Mouse (Mus musculus) midbrain, embryonic 10.5 days (tissue): Measurements from ENCODE around the gene Rptor. TPM values are rescaled to one million over a fixed set of nuclear protein-coding genes. Genes with fewer than 3 reads are reported as not detected.

ENCODE experiments used
- DNase-seq: peaks from one replicate; pipeline ENCODE4 v3.0.0-alpha.2; 2017; ENCODE audit warnings: low spot score
- H3K27ac ChIP-seq: fragments of 300-500 bp; sonication (generic); replicated peaks from 2 replicates; pipeline ENCODE4 v1.5.1; 2016; ENCODE audit warnings: mild to moderate bottlenecking
- H3K27me3 ChIP-seq: fragments of 300-500 bp; sonication (generic); 2 replicates; pipeline ENCODE4 v1.6.1; 2016; ENCODE audit warnings: low read depth, mild to moderate bottlenecking; ENCODE audit not compliant: poor library complexity, severe bottlenecking
- H3K36me3 ChIP-seq: fragments of 300-500 bp; sonication (generic); 2 replicates; pipeline ENCODE4 v1.6.1; 2016; ENCODE audit warnings: mild to moderate bottlenecking, moderate library complexity
- H3K4me1 ChIP-seq: fragments of 300-500 bp; sonication (generic); 2 replicates; pipeline ENCODE4 v1.6.1; 2016
- H3K4me3 ChIP-seq: fragments of 300-500 bp; sonication (generic); 2 replicates; pipeline ENCODE4 v1.5.1; 2016; ENCODE audit warnings: mild to moderate bottlenecking, moderate library complexity
- H3K9me3 ChIP-seq: fragments of 300-500 bp; sonication (generic); replicated peaks from 2 replicates; pipeline ENCODE4 v1.6.1; 2016; ENCODE audit warnings: mild to moderate bottlenecking
- WGBS: fragments of 180-500 bp; shearing (Covaris S2); methylation state at CpG from one replicate; pipeline ENCODE4 v1.1.7; 2016; 5-methylcytosine and 5-hydroxymethylcytosine counted together
- polyA plus RNA-seq: library from polyadenylated mRNA; unstranded; fragments of >200 nt; fragmentation: Nextera tagmentation; extraction: Ambion mirVana; gene quantifications from 2 replicates; pipeline ENCODE4 v1.2.1, GENCODE M21; 2016

Rptor gene
- polyA plus RNA-seq, 1 experiment from 2014 or later, result 11.0 TPM

DNA sequence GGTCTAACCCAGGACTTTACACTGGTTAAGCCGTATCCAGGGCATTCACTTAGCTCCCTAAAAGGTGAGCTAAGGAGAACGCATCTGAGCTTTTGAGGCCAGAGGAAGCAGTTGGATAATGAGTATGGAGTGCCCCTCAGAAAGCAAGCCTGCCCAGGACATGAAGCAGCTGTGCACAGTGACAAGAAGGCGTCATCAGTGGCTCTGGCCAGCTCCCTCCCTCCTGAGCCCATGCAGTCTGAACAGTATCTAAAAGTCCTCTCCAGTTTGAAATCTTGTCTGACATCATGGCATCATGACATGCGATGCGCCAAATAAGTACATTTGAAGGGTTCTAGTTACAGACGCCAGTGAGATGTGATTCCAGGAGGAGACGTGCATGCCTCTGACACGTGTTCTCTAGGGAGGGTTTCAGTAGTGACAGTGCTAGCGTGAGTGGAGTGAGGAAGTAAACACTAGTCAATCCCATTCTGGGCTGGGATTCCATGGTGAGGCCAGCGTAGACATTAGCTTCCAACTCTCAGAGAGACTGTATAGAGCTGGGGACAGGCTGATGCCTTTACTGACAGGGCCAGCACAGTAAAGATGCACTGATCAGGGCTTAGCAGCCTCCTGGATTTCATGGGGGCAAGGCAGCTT is 202.5 kb downstream of the Rptor start:
- no peaks in the 10 kb centered on the region for H3K9me3 ChIP-seq
- WGBS, result 93% methylated on average over 10 of the region's 10 CpGs
- no peak for DNase-seq
- no peak overlapping the region for H3K27ac ChIP-seq
- peaks cover 18% of the 10 kb centered on the region for H3K4me1 ChIP-seq
- H3K27me3 ChIP-seq, result no peaks in the 10 kb centered on the region
- H3K4me3 ChIP-seq, result no peak overlapping the region
- peaks cover 47% of the 10 kb centered on the region for H3K36me3 ChIP-seq

DNA sequence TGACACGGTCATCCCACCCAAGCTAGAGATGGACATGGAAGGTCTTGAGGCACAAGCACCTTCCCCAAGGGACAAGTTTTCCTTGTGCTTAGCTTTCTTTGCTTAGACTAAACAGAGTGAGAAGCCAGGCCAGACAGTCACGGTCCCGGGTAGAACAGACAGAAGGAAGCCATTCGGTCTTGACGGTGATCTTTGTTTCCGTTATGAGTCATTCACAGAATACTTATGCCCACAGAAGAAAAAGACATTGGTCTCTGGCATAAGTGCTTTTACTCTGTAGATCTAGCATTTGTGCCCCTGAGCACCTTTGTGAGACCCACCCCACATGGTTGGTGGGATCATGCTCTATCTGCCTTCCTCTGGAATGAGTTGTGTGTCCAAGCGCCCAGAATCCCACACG is 203.8 kb downstream of the Rptor start:
- H3K36me3 ChIP-seq, result peaks cover 54% of the 10 kb centered on the region
- H3K27me3 ChIP-seq, result no peaks in the 10 kb centered on the region
- no peak overlapping the region for H3K27ac ChIP-seq
- peaks cover 16% of the 10 kb centered on the region for H3K4me1 ChIP-seq
- H3K4me3 ChIP-seq, result no peak overlapping the region
- 98% methylated on average over 8 of the region's 8 CpGs for WGBS
- DNase-seq, result no peak
- no peaks in the 10 kb centered on the region for H3K9me3 ChIP-seq

DNA sequence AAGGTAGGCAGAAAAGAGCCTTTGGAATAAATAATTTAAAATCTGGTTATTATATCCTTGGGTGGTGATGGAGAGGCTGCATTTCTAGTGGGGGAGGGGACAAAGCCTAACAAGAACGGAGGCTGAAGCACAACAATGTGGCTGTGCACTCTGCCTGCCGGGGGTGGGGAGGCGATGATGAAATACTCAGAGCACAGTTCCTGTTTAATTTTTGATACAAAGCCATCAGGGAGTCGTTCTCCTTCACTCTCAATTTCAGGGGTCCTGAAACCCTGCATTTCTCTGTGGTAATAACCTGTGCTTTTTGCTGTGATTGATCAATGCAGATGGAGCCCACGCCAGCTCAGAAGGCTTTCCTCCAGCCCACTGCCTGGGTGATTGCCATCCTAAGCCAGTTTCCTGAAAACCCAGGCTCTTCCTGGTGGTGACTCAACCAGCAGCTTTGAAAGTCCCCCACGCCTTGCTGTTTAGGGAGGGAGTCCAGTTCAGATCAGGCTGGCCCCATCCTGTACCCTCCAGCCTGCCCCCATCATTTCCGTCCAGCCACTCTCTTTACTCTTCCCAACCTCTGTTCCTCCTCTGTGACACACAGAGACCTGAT is 204.8 kb downstream of the Rptor start:
- Histone ChIP-seq H3K9me3 (no peaks in the 10 kb centered on the region), H3K4me1 (peaks cover 8% of the 10 kb centered on the region), H3K27me3 (no peaks in the 10 kb centered on the region), H3K4me3 (no peak overlapping the region), H3K36me3 (peaks cover 59% of the 10 kb centered on the region), H3K27ac (no peak overlapping the region)
- DNase-seq, result no peak
- 83% methylated on average over 7 of the region's 7 CpGs for WGBS

GRCm38 (mm10) chr11:119808647-119809280 is 206.1 kb downstream of the Rptor start:
- WGBS, result 91% methylated on average over 10 of the region's 10 CpGs
- H3K27ac ChIP-seq, result no peak overlapping the region
- no peaks in the 10 kb centered on the region for H3K27me3 ChIP-seq
- peaks cover 53% of the 10 kb centered on the region for H3K36me3 ChIP-seq
- no peaks in the 10 kb centered on the region; the same call in 1 of the 2 replicates for H3K4me1 ChIP-seq
- no peak for DNase-seq
- H3K9me3 ChIP-seq, result no peaks in the 10 kb centered on the region
- no peak overlapping the region for H3K4me3 ChIP-seq

GRCm38 (mm10) chr11:119809309-119809708 is 206.6 kb downstream of the Rptor start:
- no peak for DNase-seq
- Histone ChIP-seq H3K4me1 (no peaks in the 10 kb centered on the region; the same call in 1 of the 2 replicates), H3K27ac (no peak overlapping the region), H3K36me3 (peaks cover 57% of the 10 kb centered on the region), H3K27me3 (no peaks in the 10 kb centered on the region), H3K9me3 (no peaks in the 10 kb centered on the region), H3K4me3 (no peak overlapping the region)
- 93% methylated on average over 5 of the region's 5 CpGs for WGBS

- WGBS, result 93% methylated on average over 8 of the region's 8 CpGs
Measured at GRCm38 (mm10) chr11:119811022-119811421, 208.3 kb downstream of the Rptor start.

GRCm38 (mm10) chr11:119811598-119811997 is 208.9 kb downstream of the Rptor start:
- H3K9me3 ChIP-seq, result no peaks in the 10 kb centered on the region
- WGBS, result 97% methylated on average over 1 of the region's 1 CpGs
- no peak overlapping the region for H3K27ac ChIP-seq
- no peaks in the 10 kb centered on the region; the same call in 1 of the 2 replicates for H3K4me1 ChIP-seq
- DNase-seq, result no peak
- peaks cover 66% of the 10 kb centered on the region for H3K36me3 ChIP-seq
- no peak overlapping the region for H3K4me3 ChIP-seq
- H3K27me3 ChIP-seq, result no peaks in the 10 kb centered on the region

More at GRCm38 (mm10) chr11:119811022-119811421, 208.3 kb downstream of the Rptor start:
- Histone ChIP-seq H3K4me3 (no peak overlapping the region), H3K9me3 (no peaks in the 10 kb centered on the region), H3K27ac (no peak overlapping the region), H3K36me3 (peaks cover 63% of the 10 kb centered on the region), H3K27me3 (no peaks in the 10 kb centered on the region), H3K4me1 (no peaks in the 10 kb centered on the region; the same call in 1 of the 2 replicates)
- DNase-seq, result no peak

GRCm38 (mm10) chr11:119812093-119812492 is 209.4 kb downstream of the Rptor start:
- H3K27ac ChIP-seq, result no peak overlapping the region
- no peak for DNase-seq
- no peak overlapping the region for H3K4me3 ChIP-seq
- no peaks in the 10 kb centered on the region for H3K27me3 ChIP-seq
- H3K4me1 ChIP-seq, result no peaks in the 10 kb centered on the region; the same call in 1 of the 2 replicates
- 91% methylated on average over 4 of the region's 4 CpGs for WGBS
- H3K36me3 ChIP-seq, result peaks cover 71% of the 10 kb centered on the region
- no peaks in the 10 kb centered on the region for H3K9me3 ChIP-seq

- Histone ChIP-seq H3K9me3 (no peaks in the 10 kb centered on the region), H3K4me1 (no peaks in the 10 kb centered on the region), H3K27me3 (no peaks in the 10 kb centered on the region), H3K27ac (no peak overlapping the region), H3K4me3 (no peak overlapping the region), H3K36me3 (peaks cover 80% of the 10 kb centered on the region)
- WGBS, result 96% methylated on average over 7 of the region's 7 CpGs
- DNase-seq, result no peak
Measured at GRCm38 (mm10) chr11:119814035-119814558, 211.4 kb downstream of the Rptor start.

- Histone ChIP-seq H3K9me3 (no peaks in the 10 kb centered on the region), H3K36me3 (peaks cover 75% of the 10 kb centered on the region), H3K4me3 (no peak overlapping the region), H3K27ac (peak overlapping the region; percentile 33; the same call in 1 of the 2 replicates), H3K27me3 (no peaks in the 10 kb centered on the region), H3K4me1 (no peaks in the 10 kb centered on the region)
- WGBS, result 89% methylated on average over 14 of the region's 14 CpGs
- DNase-seq, result no peak
Measured at GRCm38 (mm10) chr11:119816798-119817361, 214.2 kb downstream of the Rptor start.

- no peak for DNase-seq
- Histone ChIP-seq H3K27me3 (no peaks in the 10 kb centered on the region), H3K27ac (no peak overlapping the region), H3K4me1 (no peaks in the 10 kb centered on the region), H3K9me3 (no peaks in the 10 kb centered on the region), H3K4me3 (no peak overlapping the region), H3K36me3 (peaks cover 74% of the 10 kb centered on the region)
- WGBS, result 85% methylated on average over 3 of the region's 3 CpGs
Measured at GRCm38 (mm10) chr11:119817362-119817837, 214.7 kb downstream of the Rptor start.

- H3K27me3 ChIP-seq, result no peaks in the 10 kb centered on the region
- no peaks in the 10 kb centered on the region for H3K4me1 ChIP-seq
- H3K9me3 ChIP-seq, result no peaks in the 10 kb centered on the region
- no peak for DNase-seq
- no peak overlapping the region for H3K27ac ChIP-seq
- no peak overlapping the region for H3K4me3 ChIP-seq
- H3K36me3 ChIP-seq, result peaks cover 74% of the 10 kb centered on the region
- 82% methylated on average over 3 of the region's 3 CpGs for WGBS
Measured at GRCm38 (mm10) chr11:119817898-119818297, 215.2 kb downstream of the Rptor start.
